Mouse (Mus musculus): Measurements from ENCODE around the gene Olah.

DNA sequence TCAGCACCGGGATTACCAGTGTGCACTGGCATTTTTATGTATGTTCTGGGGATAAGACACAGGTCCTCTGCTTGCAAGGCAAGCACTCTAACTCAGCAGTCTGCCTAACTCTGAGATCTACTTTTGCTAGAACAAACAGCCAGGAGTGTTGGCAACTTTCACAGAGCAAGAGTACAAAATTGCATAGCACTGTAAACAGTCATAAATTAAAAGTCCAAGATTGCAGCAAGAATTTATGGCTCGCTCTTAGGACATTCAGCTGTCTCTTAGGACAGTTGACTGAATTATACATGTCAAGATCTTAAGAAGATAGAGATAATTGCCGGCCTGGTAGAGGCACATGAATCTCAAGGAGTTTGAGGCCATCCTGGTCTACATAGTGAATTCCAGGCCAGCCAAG is 40.7 kb downstream of the Olah start:
- no peak for TF ChIP-seq GATA1 (IDR thresholded peaks at IDR 0.05; ENCODE audit: low read length)
- no peak for TF ChIP-seq TAL1 (IDR thresholded peaks at IDR 0.05; ENCODE audit: low read length)
